Mouse (Mus musculus) C2C12 (cell line): Measurements from ENCODE around the gene RPS10-NUDT3. TPM values are rescaled to one million over a fixed set of nuclear protein-coding genes. Genes with fewer than 3 reads are reported as not detected.

Source experiments
- H3K27me3 ChIP-seq: one replicate; pipeline ENCODE4 v1.6.1; 2011; ENCODE audit not compliant: control insufficient read depth, insufficient read depth, insufficient read length
- H3K36me3 ChIP-seq: one replicate; pipeline ENCODE4 v1.6.1; 2011; ENCODE audit not compliant: control insufficient read depth, insufficient read depth
- H3K4me3 ChIP-seq: one replicate; pipeline ENCODE4 v1.5.1; 2011; ENCODE audit warnings: mild to moderate bottlenecking, control low read depth; ENCODE audit not compliant: poor library complexity, insufficient read depth, severe bottlenecking
- H3K79me2 ChIP-seq: one replicate; pipeline ENCODE4 v1.6.1; 2011; ENCODE audit not compliant: control insufficient read depth, insufficient read depth
- H3K79me3 ChIP-seq: one replicate; pipeline ENCODE4 v1.6.1; 2011; ENCODE audit warnings: low read depth, control low read depth
- H3ac ChIP-seq: one replicate; pipeline ENCODE3; 2011; ENCODE audit warnings: low read depth; ENCODE audit not compliant: control insufficient read depth, insufficient read length
- CEBPB ChIP-seq: IDR thresholded peaks from one replicate; pipeline ENCODE4 v1.6.1; 2011; ENCODE audit warnings: low read depth, mild to moderate bottlenecking, control low read depth, moderate library complexity
- CTCF ChIP-seq: IDR thresholded peaks from one replicate; pipeline ENCODE4 v1.5.1; 2011; ENCODE audit not compliant: control insufficient read depth, insufficient read depth, insufficient read length
- FOSL1 ChIP-seq: IDR thresholded peaks from one replicate; pipeline ENCODE4 v1.8.0; 2011; ENCODE audit warnings: mild to moderate bottlenecking, low read length; ENCODE audit not compliant: poor library complexity, insufficient read depth, severe bottlenecking
- MAX ChIP-seq: IDR thresholded peaks from one replicate; pipeline ENCODE4 v1.6.1; 2011; ENCODE audit warnings: mild to moderate bottlenecking, control low read depth
- MYOD1 ChIP-seq: IDR thresholded peaks from one replicate; pipeline ENCODE4 v1.6.1; 2011; ENCODE audit warnings: low read depth; ENCODE audit not compliant: control insufficient read depth, insufficient read length
- MYOG ChIP-seq: IDR thresholded peaks from one replicate; pipeline ENCODE4 v1.6.1; 2011; ENCODE audit not compliant: control insufficient read depth, insufficient read length; ENCODE audit errors: extremely low read depth
- USF1 ChIP-seq: IDR thresholded peaks from one replicate; pipeline ENCODE4 v1.6.1; 2011; ENCODE audit warnings: low read depth, mild to moderate bottlenecking, control low read depth, moderate library complexity
- polyA plus RNA-seq: library from polyadenylated mRNA; unstranded; fragments of >200 nt; fragmentation: generic; extraction: Trizol; gene quantifications from one replicate; pipeline ENCODE4 v1.2.1, GENCODE M21; 2012; ENCODE audit warnings: missing spikeins

Gene RPS10-NUDT3
- polyA plus RNA-seq, 1 experiment = not detected

DNA sequence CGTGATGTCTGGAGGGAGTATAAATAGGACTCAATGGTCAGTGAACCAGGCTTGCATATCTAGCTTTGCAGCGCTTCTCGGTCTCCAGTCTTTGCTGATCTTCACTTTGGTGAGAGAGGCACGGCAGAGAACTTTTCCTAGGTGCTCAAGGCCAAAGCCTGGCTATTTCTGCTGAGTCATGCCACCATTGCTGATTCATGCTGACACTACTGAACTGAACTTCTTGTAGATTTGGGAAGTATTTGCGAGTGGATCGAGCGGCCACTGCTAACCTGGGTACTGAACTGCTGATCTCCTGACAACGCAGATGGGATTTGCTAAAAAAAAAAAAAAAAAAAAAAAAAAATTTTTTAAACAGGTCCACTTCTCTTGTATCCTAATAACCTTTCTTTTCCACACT, 102.9 kb downstream of the RPS10-NUDT3 start:
- no peaks in the 10 kb centered on the region for H3K27me3 ChIP-seq
- no peaks in the 10 kb centered on the region for H3K79me2 ChIP-seq
- H3K79me3 ChIP-seq = no peaks in the 10 kb centered on the region

More for the DNA sequence above, 102.9 kb downstream of the RPS10-NUDT3 start:
- Histone ChIP-seq H3ac (no peak overlapping the region), H3K4me3 (no peak overlapping the region), H3K36me3 (no peaks in the 10 kb centered on the region)
- TF ChIP-seq CEBPB (no peak), FOSL1 (no peak), USF1 (no peak), MAX (no peak), MYOG (no peak), CTCF (no peak), MYOD1 (no peak)

Other genes starting within 250 kb of the RPS10-NUDT3 start
- not detected for gene Grm4, start 113.8 kb downstream of the RPS10-NUDT3 start, polyA plus RNA-seq
- 397 TPM for gene Hmga1, start 78.7 kb downstream of the RPS10-NUDT3 start, polyA plus RNA-seq
- gene AI413582, start 69.5 kb downstream of the RPS10-NUDT3 start, polyA plus RNA-seq = 37.9 TPM
- gene Nudt3, start 11.7 kb downstream of the RPS10-NUDT3 start, polyA plus RNA-seq = 123 TPM
- gene Rps10, start 1.4 kb upstream of the RPS10-NUDT3 start, polyA plus RNA-seq = 4,498 TPM
- gene Pacsin1, start 20.3 kb upstream of the RPS10-NUDT3 start, polyA plus RNA-seq = not detected
- not detected for gene Spdef, start 93.7 kb upstream of the RPS10-NUDT3 start, polyA plus RNA-seq
- 65.1 TPM for gene D17Wsu92e, start 185.4 kb upstream of the RPS10-NUDT3 start, polyA plus RNA-seq
- gene Snrpc, start 202.9 kb upstream of the RPS10-NUDT3 start, polyA plus RNA-seq = 318 TPM
- 6.6 TPM for gene Uhrf1bp1, start 221.2 kb upstream of the RPS10-NUDT3 start, polyA plus RNA-seq